ENCODE assay signal across 26 mouse cellular contexts in the genomic region with DNA sequence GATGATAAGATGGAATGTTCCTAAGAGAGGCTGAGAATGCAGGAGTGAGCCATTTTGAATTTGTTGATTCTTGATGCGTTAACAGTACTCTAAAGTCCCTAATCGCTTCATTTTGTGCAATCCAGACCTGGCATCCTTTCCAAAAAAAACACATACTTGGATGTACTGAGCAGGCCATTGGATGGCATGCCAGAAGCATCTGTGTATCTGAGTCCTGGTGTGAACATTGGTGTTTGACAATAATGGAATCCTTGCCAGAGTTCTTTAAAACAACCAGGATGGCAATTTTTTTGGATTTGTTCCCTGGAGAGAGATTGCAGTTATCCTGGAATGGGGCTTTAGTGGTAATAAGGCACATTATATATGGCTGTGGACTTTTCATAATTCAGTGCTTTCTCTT. TPM values are rescaled to one million over a fixed set of nuclear protein-coding genes. Genes with fewer than 3 reads are reported as not detected.
DNase-seq lines count a peak whose midpoint lies in the region; ATAC-seq and TF ChIP-seq lines count a peak whose summit lies in the region.
"Had no signal": no experiment of that assay in that cellular context is flagged by ENCODE, and none has a peak within 500 bp of the region (broad histone marks: within the 10 kb centered on the region; RNA-seq: fewer than 3 reads in every experiment).

No protein-coding gene starts in this region.

- no peak for DNase-seq in heart, adult 2 months
- DNase-seq in heart, postnatal 10 days = no peak
- DNase-seq in liver, adult 2 months (ENCODE audit: extremely low read depth, low read depth, low spot score) = peak; percentile 93
- no peak for DNase-seq in liver
- DNase-seq in midbrain, embryonic 11.5 days (ENCODE audit: low spot score, missing footprints) = peak; percentile 73
- DNase-seq: adrenal gland, adult 8-10 months; adrenal gland, postnatal 25 days; cerebellum, adult 11-12 months; cerebellum, adult 8-10 months; cerebellum, postnatal 10 days; cerebellum, postnatal 36 days; embryo, embryonic 11 days; gastrocnemius, postnatal 14 days; heart, adult 18-20 months; heart, postnatal 36 days had no signal

- H3K36me3 ChIP-seq in heart, adult 2 months (ENCODE audit: control insufficient read depth, insufficient read depth, low read length) = peaks cover 79% of the 10 kb centered on the region
- peaks cover 19% of the 10 kb centered on the region; the same call in 1 of the 2 replicates for H3K36me3 ChIP-seq in liver, adult 2 months (ENCODE audit: control insufficient read depth, insufficient read depth, low read length)
- H3K36me3 ChIP-seq in midbrain, embryonic 11.5 days (ENCODE audit: control insufficient read depth, insufficient read depth, low read length) = no peaks in the 10 kb centered on the region
- H3K36me3 ChIP-seq in midbrain, embryonic 13.5 days = peaks cover 3% of the 10 kb centered on the region; the same call in 1 of the 2 replicates
- H3K36me3 ChIP-seq: forebrain, embryonic 15.5 days had no signal

- peak overlapping the region; percentile 76 for H3K27ac ChIP-seq in heart, adult 2 months
- no peak overlapping the region for H3K27ac ChIP-seq in liver, adult 2 months (replicated peaks; ENCODE audit: insufficient read depth, low read depth, low read length)
- no peak overlapping the region for H3K27ac ChIP-seq in midbrain, embryonic 11.5 days (ENCODE audit: low read depth, low read length)
- no peak overlapping the region for H3K27ac ChIP-seq in midbrain, embryonic 13.5 days
- H3K27ac ChIP-seq: embryonic facial prominence, embryonic 10.5 days; embryonic facial prominence, embryonic 13.5 days; forebrain, embryonic 12.5 days; forebrain, embryonic 15.5 days; heart, embryonic 10.5 days; hindbrain, embryonic 10.5 days; hindbrain, embryonic 13.5 days had no signal

- no peak overlapping the region for H3K4me3 ChIP-seq in heart, adult 2 months
- no peak overlapping the region for H3K4me3 ChIP-seq in liver, adult 2 months (ENCODE audit: insufficient read depth, low read depth, low read length)
- H3K4me3 ChIP-seq in midbrain, embryonic 11.5 days (ENCODE audit: low read depth, low read length) = no peak overlapping the region
- H3K4me3 ChIP-seq in midbrain, embryonic 13.5 days (replicated peaks) = no peak overlapping the region
- H3K4me3 ChIP-seq: embryonic facial prominence, embryonic 10.5 days; embryonic facial prominence, embryonic 13.5 days; erythroblast, embryonic 14.5 days; forebrain, embryonic 12.5 days; forebrain, embryonic 15.5 days; heart, embryonic 10.5 days; hindbrain, embryonic 10.5 days; hindbrain, embryonic 13.5 days had no signal

- peaks cover 41% of the 10 kb centered on the region for H3K4me1 ChIP-seq in heart, adult 2 months (ENCODE audit: control insufficient read depth, insufficient read depth, low read length)
- peaks cover 43% of the 10 kb centered on the region for H3K4me1 ChIP-seq in liver, adult 2 months (ENCODE audit: control insufficient read depth, insufficient read depth, low read length)
- no peaks in the 10 kb centered on the region for H3K4me1 ChIP-seq in midbrain, embryonic 11.5 days (ENCODE audit: control insufficient read depth, insufficient read depth, low read length)
- H3K4me1 ChIP-seq in midbrain, embryonic 13.5 days (replicated peaks) = peaks cover 9% of the 10 kb centered on the region
- H3K4me1 ChIP-seq: embryonic facial prominence, embryonic 10.5 days; hindbrain, embryonic 10.5 days had no signal

- H3K4me2 ChIP-seq in midbrain, embryonic 11.5 days = no peak overlapping the region
- no peak overlapping the region for H3K4me2 ChIP-seq in midbrain, embryonic 13.5 days (replicated peaks)
- H3K4me2 ChIP-seq: embryonic facial prominence, embryonic 13.5 days; forebrain, embryonic 12.5 days; forebrain, embryonic 15.5 days; hindbrain, embryonic 13.5 days had no signal

- no peak for TF ChIP-seq POLR2A in heart, adult 2 months (IDR thresholded peaks at IDR 0.05; ENCODE audit: insufficient read depth, low read depth, low read length)
- no peak for TF ChIP-seq POLR2A in liver, adult 2 months (IDR thresholded peaks at IDR 0.05; ENCODE audit: extremely low read depth, insufficient read depth, low read length)

- H3K79me2 ChIP-seq in heart, adult 2 months (replicated peaks; ENCODE audit: control insufficient read depth, insufficient read depth, low read length) = peaks cover 4% of the 10 kb centered on the region
- H3K79me2 ChIP-seq in liver, adult 2 months (ENCODE audit: control insufficient read depth, insufficient read depth, low read length) = peaks cover 27% of the 10 kb centered on the region; the same call in 1 of the 2 replicates

- WGBS in heart, adult 2 months = 56% methylated on average over 2 of the region's 2 CpGs
- 19% methylated on average over 2 of the region's 2 CpGs for WGBS in liver, adult 2 months
- 93% methylated on average over 2 of the region's 2 CpGs for WGBS in midbrain, embryonic 11.5 days
- 97% methylated on average over 2 of the region's 2 CpGs for WGBS in midbrain, embryonic 13.5 days

- ATAC-seq in midbrain, embryonic 11.5 days (ENCODE audit: low FRiP score) = no peak
- no peak for ATAC-seq in midbrain, embryonic 13.5 days
- ATAC-seq: CD4-positive, CD25-positive, alpha-beta regulatory T cell, adult 4 months; forebrain, embryonic 15.5 days; hindbrain, embryonic 16.5 days had no signal

- intact Hi-C loops in heart, adult 2 months (cut with DNase I) = loop anchor here (2.0 kb wide), 1 partner anchor 38 kb away; the partner anchor contains the start of gene Susd6
- intact Hi-C loops in heart, postnatal 10 days (cut with DNase I) = loop anchor here (5.0 kb wide), 1 partner anchor 37 kb away; the partner anchor contains the start of gene Susd6

- no peaks in the 10 kb centered on the region for H3K9me3 ChIP-seq in midbrain, embryonic 11.5 days (ENCODE audit: control insufficient read depth, low read length)
- H3K9me3 ChIP-seq in midbrain, embryonic 13.5 days = no peaks in the 10 kb centered on the region
- H3K9me3 ChIP-seq: embryonic facial prominence, embryonic 10.5 days; embryonic facial prominence, embryonic 13.5 days; forebrain, embryonic 12.5 days; forebrain, embryonic 15.5 days; heart, embryonic 10.5 days; hindbrain, embryonic 10.5 days; hindbrain, embryonic 13.5 days had no signal

- H3K27me3 ChIP-seq in heart, adult 2 months (ENCODE audit: control insufficient read depth, insufficient read depth, low read length) = no peaks in the 10 kb centered on the region
- H3K27me3 ChIP-seq in liver, adult 2 months (ENCODE audit: control insufficient read depth, insufficient read depth, low read length) = no peaks in the 10 kb centered on the region
- no peaks in the 10 kb centered on the region for H3K27me3 ChIP-seq in midbrain, embryonic 11.5 days (ENCODE audit: control insufficient read depth, insufficient read depth, low read length)
- no peaks in the 10 kb centered on the region for H3K27me3 ChIP-seq in midbrain, embryonic 13.5 days
- H3K27me3 ChIP-seq: embryonic facial prominence, embryonic 13.5 days; forebrain, embryonic 12.5 days; forebrain, embryonic 15.5 days; hindbrain, embryonic 13.5 days had no signal

- TF ChIP-seq CTCF in heart, adult 2 months (IDR thresholded peaks at IDR 0.05) = no peak
- TF ChIP-seq CTCF in liver, adult 2 months (IDR thresholded peaks at IDR 0.05; ENCODE audit: low read depth, low read length) = no peak

- no peak overlapping the region for H3K9ac ChIP-seq in heart, adult 2 months (ENCODE audit: low read depth, low read length)
- no peak overlapping the region for H3K9ac ChIP-seq in liver, adult 2 months (ENCODE audit: low read depth, low read length)
- H3K9ac ChIP-seq in midbrain, embryonic 11.5 days (ENCODE audit: low read length) = no peak overlapping the region
- H3K9ac ChIP-seq in midbrain, embryonic 13.5 days (replicated peaks) = no peak overlapping the region
- H3K9ac ChIP-seq: embryonic facial prominence, embryonic 13.5 days; forebrain, embryonic 12.5 days; forebrain, embryonic 15.5 days; hindbrain, embryonic 13.5 days had no signal

- no peak for TF ChIP-seq EP300 in heart, adult 2 months (IDR thresholded peaks at IDR 0.05; ENCODE audit: insufficient read depth, low read depth, low read length)

RNA-seq across cellular contexts. Expression of gene Susd6, which starts 38.6 kb away (rescaled TPM):
- 10 to 100 TPM; 67.4 to 78.6 TPM for total RNA-seq in heart, adult 2 months (2021)
- 50.1 and 75.8 TPM in 2 replicates for polyA plus RNA-seq in heart, adult 2 months (2012; rRNA removed)
- total RNA-seq in heart, postnatal 10 days (2021) = 10 to 100 TPM; 58.3 to 60.9 TPM
- 20.1 and 27.5 TPM in 2 replicates for total RNA-seq in liver, adult 2 months (2014; rRNA removed)
- polyA plus RNA-seq in liver, adult 2 months (2012; rRNA removed) = 21.8 and 22.3 TPM in 2 replicates
- polyA plus RNA-seq in midbrain, embryonic 11.5 days (2014; fragmentation: Nextera tagmentation; extraction: Ambion mirVana) = 18.4 and 19.0 TPM in 2 replicates
- polyA plus RNA-seq in midbrain, embryonic 13.5 days (2015; fragmentation: Nextera tagmentation; extraction: Ambion mirVana) = 13.0 and 14.5 TPM in 2 replicates

Comparison
In these comparisons a context has a peak if more than half of its experiments do, and no peak if none do; other contexts are left out.
1. DNase-seq: peak in liver, adult 2 months (single experiment) and midbrain, embryonic 11.5 days (single experiment); none in heart, adult 2 months (0 of 2), heart, postnatal 10 days (0 of 2) and liver (single experiment).